Comparison of ENCODE assay signal across 12 mouse cellular contexts in the genomic region with DNA sequence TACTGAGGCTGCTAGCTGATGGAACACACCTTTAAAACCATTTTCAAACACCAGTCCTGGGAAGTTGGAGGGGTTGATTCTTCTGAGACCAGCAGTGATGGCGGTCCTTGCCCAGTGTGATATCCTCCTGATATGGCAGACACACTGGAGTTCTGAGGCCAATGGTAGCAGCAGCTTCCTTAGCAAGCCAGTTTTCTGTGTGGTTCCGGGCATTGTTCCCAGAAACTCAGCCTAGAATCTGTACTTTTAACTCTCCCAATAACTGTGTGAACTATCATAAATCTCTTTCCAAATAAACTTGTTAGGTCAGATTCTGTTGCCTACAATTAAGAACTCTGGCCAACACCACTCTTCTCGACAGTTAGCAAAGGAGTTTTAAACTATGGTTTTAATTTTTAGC.
DNase-seq lines count a peak whose midpoint lies in the region; ATAC-seq and TF ChIP-seq lines count a peak whose summit lies in the region.
"Had no signal": no experiment of that assay in that cellular context is flagged by ENCODE, and none has a peak within 500 bp of the region (broad histone marks: within the 10 kb centered on the region; RNA-seq: fewer than 3 reads in every experiment).

No protein-coding gene starts in this region.

- no peaks in the 10 kb centered on the region for H3K4me1 ChIP-seq in forebrain, embryonic 16.5 days (replicated peaks; ENCODE audit: control insufficient read depth, insufficient read depth, low read length)
- H3K4me1 ChIP-seq in forebrain, embryonic 11.5 days (replicated peaks; ENCODE audit: control insufficient read depth, insufficient read depth, low read length), result no peaks in the 10 kb centered on the region
- no peaks in the 10 kb centered on the region for H3K4me1 ChIP-seq in thymus, adult 2 months (replicated peaks; ENCODE audit: control insufficient read depth, insufficient read depth, low read length)

- peak; percentile 52; the same call in 1 of the 2 replicates for ATAC-seq in forebrain, embryonic 16.5 days
- no peak for ATAC-seq in forebrain, embryonic 11.5 days (replicated peaks; ENCODE audit: low FRiP score)
- ATAC-seq: inflammation-experienced regulatory T-cells, adult 6 months had no signal

- H3K4me2 ChIP-seq in forebrain, embryonic 16.5 days (ENCODE audit: low read length), result no peak overlapping the region
- H3K4me2 ChIP-seq in forebrain, embryonic 11.5 days (ENCODE audit: low read depth, low read length, severe bottlenecking), result no peak overlapping the region
- H3K4me2 ChIP-seq: liver, embryonic 11.5 days had no signal

- H3K27ac ChIP-seq in forebrain, embryonic 16.5 days (ENCODE audit: low read length), result no peak overlapping the region
- H3K27ac ChIP-seq in forebrain, embryonic 11.5 days (ENCODE audit: low read depth, low read length), result no peak overlapping the region
- H3K27ac ChIP-seq in thymus, adult 2 months (ENCODE audit: control insufficient read depth, insufficient read depth, low read length), result no peak overlapping the region

- no peak for TF ChIP-seq CTCF in thymus, adult 2 months (IDR thresholded peaks at IDR 0.05; ENCODE audit: borderline replicate concordance, control insufficient read depth, extremely low read depth, insufficient read depth, low read length, poor library complexity)

- no peaks in the 10 kb centered on the region for H3K36me3 ChIP-seq in forebrain, embryonic 16.5 days (ENCODE audit: control insufficient read depth, insufficient read depth)
- no peaks in the 10 kb centered on the region for H3K36me3 ChIP-seq in forebrain, embryonic 11.5 days (ENCODE audit: control insufficient read depth, insufficient read depth, low read length)
- no peaks in the 10 kb centered on the region for H3K36me3 ChIP-seq in thymus, adult 2 months (ENCODE audit: control insufficient read depth, insufficient read depth, low read length)

- no peaks in the 10 kb centered on the region for H3K27me3 ChIP-seq in forebrain, embryonic 16.5 days (replicated peaks; ENCODE audit: control insufficient read depth, insufficient read depth, low read length)
- H3K27me3 ChIP-seq in forebrain, embryonic 11.5 days (ENCODE audit: control insufficient read depth, insufficient read depth, low read length), result no peaks in the 10 kb centered on the region
- no peaks in the 10 kb centered on the region for H3K27me3 ChIP-seq in thymus, adult 2 months (ENCODE audit: control insufficient read depth, insufficient read depth, low read length)

- H3K4me3 ChIP-seq in forebrain, embryonic 16.5 days (replicated peaks; ENCODE audit: low read length), result no peak overlapping the region
- H3K4me3 ChIP-seq in forebrain, embryonic 11.5 days (ENCODE audit: low read depth, low read length), result no peak overlapping the region
- H3K4me3 ChIP-seq in thymus, adult 2 months (ENCODE audit: control insufficient read depth, insufficient read depth, low read length), result no peak overlapping the region

- no peak for DNase-seq in forebrain, embryonic 11.5 days (ENCODE audit: low spot score)
- peak; percentile 4 for DNase-seq in layer of hippocampus, adult 11-12 months (ENCODE audit: low spot score)
- DNase-seq in layer of hippocampus, adult 9-10 months (ENCODE audit: low spot score), result no peak
- DNase-seq in urinary bladder, postnatal 14 days (ENCODE audit: low spot score), result peak; percentile 15
- no peak for DNase-seq in urinary bladder, postnatal 4 days (ENCODE audit: low spot score in 2 of 2)
- DNase-seq in thymus, adult 2 months, result no peak
- DNase-seq in thymus, postnatal 36 days, result no peak
- DNase-seq: adrenal gland, postnatal 25 days; cerebellum, adult 18-20 months had no signal

- TF ChIP-seq POLR2A in thymus, adult 2 months (IDR thresholded peaks at IDR 0.05; ENCODE audit: control insufficient read depth, extremely low read depth, insufficient read depth, low read length, poor library complexity), result no peak

- H3K9me3 ChIP-seq in forebrain, embryonic 16.5 days (ENCODE audit: control insufficient read depth, low read length), result no peaks in the 10 kb centered on the region
- H3K9me3 ChIP-seq in forebrain, embryonic 11.5 days (ENCODE audit: control insufficient read depth, low read length), result no peaks in the 10 kb centered on the region

- no peak overlapping the region for H3K9ac ChIP-seq in forebrain, embryonic 16.5 days (replicated peaks; ENCODE audit: low read depth, low read length)
- H3K9ac ChIP-seq in forebrain, embryonic 11.5 days (ENCODE audit: low read length), result no peak overlapping the region

- WGBS in forebrain, embryonic 16.5 days, result 79% methylated on average over 3 of the region's 3 CpGs
- 89% methylated on average over 3 of the region's 3 CpGs for WGBS in forebrain, embryonic 11.5 days
- 87% methylated on average over 3 of the region's 3 CpGs for WGBS in thymus, adult 2 months

Comparison
In these comparisons a context has a peak if more than half of its experiments do, and no peak if none do; other contexts are left out.
1. DNase-seq: peak in layer of hippocampus, adult 11-12 months (single experiment) and urinary bladder, postnatal 14 days (single experiment); none in forebrain, embryonic 11.5 days (single experiment), layer of hippocampus, adult 9-10 months (single experiment), urinary bladder, postnatal 4 days (0 of 2), thymus, adult 2 months (single experiment) and thymus, postnatal 36 days (0 of 2).